Mouse (Mus musculus): ENCODE results near the gene Jade2.

DNA sequence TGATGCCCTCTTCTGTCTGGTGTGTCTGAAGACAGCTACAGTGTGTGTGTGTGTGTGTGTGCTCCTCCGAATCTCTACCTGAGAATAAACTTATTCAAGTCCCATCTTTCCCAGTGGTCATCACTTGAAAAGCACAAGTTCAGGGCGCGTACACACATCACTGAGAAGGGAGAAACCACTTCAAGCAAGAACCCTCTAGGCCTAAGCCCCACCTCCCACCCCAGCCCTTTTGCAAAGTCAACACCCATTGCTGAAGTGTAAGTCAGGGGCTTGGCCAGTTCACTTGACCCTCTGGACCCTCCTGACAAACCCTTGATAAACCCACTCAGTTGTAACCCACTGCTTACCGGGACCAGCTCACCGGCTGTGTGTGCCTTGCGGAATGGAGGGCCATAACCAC is 20.9 kb downstream of the Jade2 start:
- TF ChIP-seq CTCF (IDR thresholded peaks at IDR 0.05; ENCODE audit: low read depth) (no peak), EP300 (IDR thresholded peaks at IDR 0.05; ENCODE audit: low read depth) (no peak)
